8 mouse cellular contexts compared by ENCODE assay signal in genomic region chr4:151141196-151141880, GRCm38 (mm10). TPM values are rescaled to one million over a fixed set of nuclear protein-coding genes. Genes with fewer than 3 reads are reported as not detected.
DNase-seq lines count a peak whose midpoint lies in the region; ATAC-seq lines count a peak whose summit lies in the region.

No protein-coding gene starts in this region.

- H3K27me3 ChIP-seq in hindbrain, embryonic 16.5 days (replicated peaks; ENCODE audit: control insufficient read depth, insufficient read depth, low read length): no peaks in the 10 kb centered on the region

- ATAC-seq in hindbrain, embryonic 16.5 days: peak; percentile 67
- ATAC-seq in megakaryocyte, adult 5-6 weeks (ENCODE audit: poor library complexity, severe bottlenecking): peak; percentile 86

- H3K4me2 ChIP-seq in hindbrain, embryonic 16.5 days (ENCODE audit: low read length): peak overlapping the region; percentile 65

- WGBS in hindbrain, embryonic 16.5 days: 1% methylated on average over 13 of the region's 13 CpGs

- peaks cover 10% of the 10 kb centered on the region for H3K9me3 ChIP-seq in hindbrain, embryonic 16.5 days (ENCODE audit: control insufficient read depth, low read length)

- H3K4me1 ChIP-seq in hindbrain, embryonic 16.5 days (ENCODE audit: control insufficient read depth, insufficient read depth, low read depth, low read length): peaks cover 41% of the 10 kb centered on the region

- H3K4me3 ChIP-seq in hindbrain, embryonic 16.5 days (ENCODE audit: low read length): peak overlapping the region; percentile 25

- peak overlapping the region; percentile 96 for H3K27ac ChIP-seq in hindbrain, embryonic 16.5 days (ENCODE audit: low read depth, low read length)

- H3K36me3 ChIP-seq in hindbrain, embryonic 16.5 days (ENCODE audit: control insufficient read depth, insufficient read depth, low read length): peaks cover 12% of the 10 kb centered on the region

- peak; percentile 56 for DNase-seq in T-cell, adult 2 months (ENCODE audit: low spot score)
- DNase-seq in cerebellum, postnatal 36 days: peak; percentile 99 to 100
- peak; percentile 94 for DNase-seq in gastrocnemius, adult 18-20 months (ENCODE audit: low spot score)
- peak; percentile 95 for DNase-seq in left cerebral cortex, adult 11 months (ENCODE audit: low spot score)
- peak; percentile 95 for DNase-seq in right cerebral cortex, adult 18-20 months
- peak; percentile 89 for DNase-seq in urinary bladder, adult 2 months (ENCODE audit: low spot score)

- H3K9ac ChIP-seq in hindbrain, embryonic 16.5 days (ENCODE audit: low read depth, low read length): peak overlapping the region; percentile 59

RNA-seq across cellular contexts. Expression of gene Gm13090, which starts 52.0 kb away (rescaled TPM):
- not detected for total RNA-seq in gastrocnemius, adult 18-20 months (2021)
- polyA plus RNA-seq in hindbrain, embryonic 16.5 days (2015; fragmentation: Nextera tagmentation; extraction: Ambion mirVana): not detected in 2 replicates
- not detected in 2 replicates for total RNA-seq in megakaryocyte, adult 5-6 weeks (2015)
- total RNA-seq in megakaryocyte, adult 5-6 weeks (2017): not detected in 2 replicates
- not detected in 2 replicates for polyA plus RNA-seq in urinary bladder, adult 2 months (2012; rRNA removed)

Comparison
In these comparisons a context has a peak if more than half of its experiments do, and no peak if none do; other contexts are left out.
1. Peak in every context shown above with its lines: DNase-seq, ATAC-seq, H3K4me3 ChIP-seq and H3K27ac ChIP-seq.